Mouse (Mus musculus) hindbrain, embryonic 13.5 days (tissue): ENCODE results near the gene Ltbp2. TPM values are rescaled to one million over a fixed set of nuclear protein-coding genes. Genes with fewer than 3 reads are reported as not detected.

Experiments used
- polyA plus RNA-seq: library from polyadenylated mRNA; unstranded; fragments of >200 nt; fragmentation: Nextera tagmentation; extraction: Ambion mirVana; gene quantifications from 2 replicates; pipeline ENCODE4 v1.2.1, GENCODE M21; 2015

Gene Ltbp2
- polyA plus RNA-seq, 1 experiment from 2014 or later = 0.31 TPM

Other genes starting within 250 kb of the Ltbp2 start
- gene Vrtn, start 235.5 kb downstream of the Ltbp2 start, polyA plus RNA-seq = not detected in 2 replicates
- gene Syndig1l, start 177.7 kb downstream of the Ltbp2 start, polyA plus RNA-seq = 4.8 and 5.3 TPM in 2 replicates
- gene Npc2, start 103.4 kb downstream of the Ltbp2 start, polyA plus RNA-seq = 80.8 and 82.3 TPM in 2 replicates
- 154 and 158 TPM in 2 replicates for gene Isca2, start 103.3 kb downstream of the Ltbp2 start, polyA plus RNA-seq
- gene Fcf1, start 94.4 kb upstream of the Ltbp2 start, polyA plus RNA-seq = 111 and 113 TPM in 2 replicates
- gene Arel1, start 94.4 kb upstream of the Ltbp2 start, polyA plus RNA-seq = 30.9 and 32.6 TPM in 2 replicates
- gene Ylpm1, start 119.8 kb upstream of the Ltbp2 start, polyA plus RNA-seq = 35.5 and 37.8 TPM in 2 replicates
- 2.0 and 2.2 TPM in 2 replicates for gene Prox2, start 234.2 kb upstream of the Ltbp2 start, polyA plus RNA-seq
- gene Dlst, start 234.3 kb upstream of the Ltbp2 start, polyA plus RNA-seq = 103 and 107 TPM in 2 replicates